Mouse (Mus musculus) G1E (cell line): ENCODE measurements around the gene Gm28048.

Experiments used
- CTCF ChIP-seq: IDR thresholded peaks from 2 replicates; pipeline ENCODE4 v1.5.1; 2012; ENCODE audit warnings: low read depth, low read length, inconsistent platforms, mixed read lengths
- GATA1 ChIP-seq: IDR thresholded peaks from 2 replicates; pipeline ENCODE4 v1.6.1; 2012; ENCODE audit warnings: borderline replicate concordance, low read length, inconsistent platforms, mixed read lengths
- GATA2 ChIP-seq: IDR thresholded peaks from 2 replicates; pipeline ENCODE4 v1.6.1; 2012; ENCODE audit warnings: low read depth, low read length, inconsistent platforms, borderline replicate concordance
- POLR2AphosphoS5 ChIP-seq: IDR thresholded peaks from 2 replicates; pipeline ENCODE4 v1.6.1; 2012; ENCODE audit warnings: low read depth, low read length, inconsistent platforms; ENCODE audit not compliant: insufficient replicate concordance

GRCm38 (mm10) chr11:22922546-22922945, 59.3 kb downstream of the Gm28048 start:
- TF ChIP-seq CTCF = no peak
- TF ChIP-seq POLR2AphosphoS5 = no peak
- TF ChIP-seq GATA1 = no peak
- no peak for TF ChIP-seq GATA2
